Mouse (Mus musculus) embryonic facial prominence, embryonic 15.5 days (tissue): ENCODE data around the gene Mbtps2. TPM values are rescaled to one million over a fixed set of nuclear protein-coding genes. Genes with fewer than 3 reads are reported as not detected.
A peak's percentile ranks its signal among the peaks of the same experiment; 100 is the strongest.

ENCODE experiments used
- ATAC-seq: fragments of 200-750 bp; cut with Nextera tagmentation; 2 replicates; pipeline ENCODE4 v1.8.0; 2017; ENCODE audit warnings: low read depth, moderate TSS enrichment; ENCODE audit not compliant: insufficient number of reproducible peaks, low FRiP score, low TSS enrichment
- H3K27ac ChIP-seq: fragments of 300-500 bp; sonication (generic); replicated peaks from 2 replicates; pipeline ENCODE4 v1.5.1; 2015; ENCODE audit warnings: mild to moderate bottlenecking, inconsistent platforms
- H3K27me3 ChIP-seq: fragments of 300-500 bp; sonication (generic); 2 replicates; pipeline ENCODE4 v1.6.1; 2015; ENCODE audit warnings: inconsistent platforms
- H3K36me3 ChIP-seq: fragments of 300-500 bp; sonication (generic); 2 replicates; pipeline ENCODE4 v1.6.1; 2015; ENCODE audit warnings: mild to moderate bottlenecking, inconsistent platforms
- H3K4me1 ChIP-seq: fragments of 300-500 bp; sonication (generic); 2 replicates; pipeline ENCODE4 v1.6.1; 2015; ENCODE audit warnings: inconsistent platforms
- H3K4me2 ChIP-seq: fragments of 300-500 bp; sonication (generic); replicated peaks from 2 replicates; pipeline ENCODE4 v1.6.1; 2015; ENCODE audit warnings: mild to moderate bottlenecking, inconsistent platforms
- H3K4me3 ChIP-seq: fragments of 300-500 bp; sonication (generic); replicated peaks from 2 replicates; pipeline ENCODE4 v1.5.1; 2015; ENCODE audit warnings: mild to moderate bottlenecking, inconsistent platforms
- H3K9ac ChIP-seq: fragments of 300-500 bp; sonication (generic); 2 replicates; pipeline ENCODE4 v1.6.1; 2015; ENCODE audit warnings: inconsistent platforms
- H3K9me3 ChIP-seq: fragments of 300-500 bp; sonication (generic); replicated peaks from 2 replicates; pipeline ENCODE4 v1.6.1; 2016; ENCODE audit warnings: inconsistent platforms
- WGBS: fragments of 180-500 bp; shearing (Covaris S2); methylation state at CpG from one replicate; pipeline ENCODE4 v1.1.7; 2015; 5-methylcytosine and 5-hydroxymethylcytosine counted together
- polyA plus RNA-seq: library from polyadenylated mRNA; unstranded; fragments of >200 nt; fragmentation: Nextera tagmentation; extraction: Ambion mirVana; gene quantifications from 2 replicates; pipeline ENCODE4 v1.2.1, GENCODE M21; 2015

Mbtps2 gene
- polyA plus RNA-seq, 1 experiment from 2014 or later = 18.4 TPM

DNA sequence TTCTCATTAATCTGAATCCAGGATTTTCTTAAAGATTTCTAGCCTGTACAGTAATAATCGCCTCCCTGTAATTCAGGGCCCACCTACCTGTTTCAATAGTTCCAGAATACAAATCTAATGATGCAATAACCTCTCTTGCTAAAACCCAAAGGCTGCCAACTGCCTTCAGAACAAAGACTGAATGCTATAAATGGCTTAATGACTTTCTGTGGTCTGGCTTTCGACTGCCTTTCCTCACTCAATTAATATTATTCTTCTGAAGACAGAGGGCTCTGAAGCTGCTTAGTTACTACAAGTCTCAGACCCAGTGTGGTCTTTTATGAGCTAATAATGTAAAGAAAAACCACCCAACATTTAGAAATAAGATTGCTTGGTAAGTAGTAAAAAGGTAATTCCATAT is 96.6 kb downstream of the Mbtps2 start:
- no peak for ATAC-seq
- Histone ChIP-seq H3K4me1 (no peaks in the 10 kb centered on the region), H3K9ac (no peak overlapping the region), H3K36me3 (no peaks in the 10 kb centered on the region), H3K4me3 (no peak overlapping the region), H3K9me3 (no peaks in the 10 kb centered on the region), H3K27me3 (no peaks in the 10 kb centered on the region; the same call in 1 of the 2 replicates), H3K4me2 (no peak overlapping the region), H3K27ac (no peak overlapping the region)
- WGBS = 63% methylated on average over 2 of the region's 2 CpGs

DNA sequence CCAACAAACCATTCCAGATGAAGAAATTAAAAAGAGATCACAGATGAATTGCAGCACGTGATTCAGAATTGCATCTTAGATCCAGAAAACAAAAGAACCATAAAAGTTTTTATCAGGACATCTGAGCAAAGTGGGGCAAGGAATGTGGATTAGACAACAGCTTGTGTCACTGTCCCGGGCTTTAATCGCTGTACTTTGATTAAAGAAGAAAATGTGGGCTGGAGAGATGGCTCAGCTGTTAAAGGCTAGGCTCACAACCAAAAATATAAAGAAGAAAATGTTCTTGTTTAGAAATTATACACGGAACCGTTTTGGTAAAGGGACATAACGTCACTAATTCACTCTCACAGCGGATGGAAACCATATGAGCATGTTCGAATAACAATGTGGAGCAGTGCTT is 98.5 kb downstream of the Mbtps2 start:
- no peak overlapping the region for H3K9ac ChIP-seq
- H3K4me1 ChIP-seq = no peaks in the 10 kb centered on the region
- H3K9me3 ChIP-seq = no peaks in the 10 kb centered on the region
- H3K4me2 ChIP-seq = no peak overlapping the region
- no peaks in the 10 kb centered on the region for H3K36me3 ChIP-seq
- H3K27me3 ChIP-seq = no peaks in the 10 kb centered on the region; the same call in 1 of the 2 replicates
- no peak for ATAC-seq
- H3K4me3 ChIP-seq = no peak overlapping the region
- H3K27ac ChIP-seq = no peak overlapping the region
- 54% methylated on average over 8 of the region's 8 CpGs for whole genome bisulfite sequencing

DNA sequence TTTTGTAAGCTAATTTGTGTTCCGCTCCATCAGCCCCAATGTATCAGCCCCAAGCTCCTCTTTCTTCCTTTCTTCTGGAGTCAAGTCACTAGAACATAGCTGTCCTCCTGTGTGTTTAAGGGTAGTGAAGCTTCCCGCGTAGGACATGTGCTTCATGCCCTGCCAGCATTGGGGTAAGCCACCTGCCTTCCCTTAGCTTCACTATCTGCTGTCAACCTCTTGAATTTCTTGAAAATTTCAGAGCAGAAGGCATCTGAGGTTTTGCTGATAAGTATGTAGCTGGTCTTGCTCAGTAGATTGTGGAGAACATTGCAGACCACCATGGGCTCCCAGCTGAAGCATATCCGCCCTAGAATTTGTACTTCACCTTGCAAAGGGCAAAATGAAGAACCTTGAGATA is 105.4 kb downstream of the Mbtps2 start:
- Histone ChIP-seq H3K27me3 (no peaks in the 10 kb centered on the region), H3K36me3 (no peaks in the 10 kb centered on the region), H3K4me3 (no peak overlapping the region), H3K27ac (no peak overlapping the region), H3K4me2 (no peak overlapping the region), H3K9me3 (no peaks in the 10 kb centered on the region), H3K4me1 (no peaks in the 10 kb centered on the region), H3K9ac (no peak overlapping the region)
- WGBS = 88% methylated on average over 4 of the region's 4 CpGs
- ATAC-seq = no peak

DNA sequence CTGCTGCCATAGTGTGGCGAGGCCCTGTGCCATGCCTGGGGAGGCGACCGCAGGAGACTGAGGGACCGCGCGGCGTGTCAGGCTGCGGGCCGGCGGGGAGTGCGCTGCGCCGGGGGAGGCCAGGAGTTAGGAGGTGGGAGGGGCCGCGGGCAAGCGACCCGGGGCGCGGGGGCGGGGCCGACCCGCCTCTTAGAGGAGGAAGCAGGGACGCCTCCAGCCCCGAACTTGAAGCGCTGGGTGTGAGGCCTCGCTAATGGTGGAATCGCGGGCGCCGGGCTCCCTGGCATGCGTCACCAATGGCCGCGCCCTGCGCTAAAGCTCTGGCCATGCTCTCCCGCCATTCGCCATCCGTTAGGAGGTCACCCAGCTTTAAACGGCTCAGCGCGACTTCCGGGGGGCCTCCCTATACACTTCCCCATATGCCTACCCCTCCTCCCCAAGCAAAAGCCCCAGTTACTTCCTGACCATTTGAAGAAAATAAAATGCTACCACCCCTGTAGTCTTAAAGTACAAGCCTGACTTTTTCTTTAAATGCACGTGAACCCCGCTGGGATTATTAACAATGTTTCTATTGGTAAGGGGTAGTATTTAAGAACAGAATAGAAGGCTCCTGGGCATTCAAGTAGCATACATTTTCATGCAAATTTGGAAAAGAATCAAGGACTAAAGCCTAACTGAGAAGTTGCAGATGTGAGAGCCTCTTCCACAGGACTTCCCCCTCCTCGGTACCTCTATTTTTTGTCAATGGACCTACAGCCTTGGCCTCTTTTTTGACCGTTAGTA is 106.4 kb downstream of the Mbtps2 start, which contains the start of gene Sms:
Gene Sms, minus strand, starts transcription at position 344 of the 783 bp plus-strand sequence.
- Histone ChIP-seq H3K9ac (peak within 1 kb of the TSS; percentile 39), H3K36me3 (no peaks in the 10 kb centered on the region), H3K4me3 (peak within 1 kb of the TSS; percentile 58), H3K4me1 (no peaks in the 10 kb centered on the region), H3K27ac (peak within 1 kb of the TSS; percentile 74), H3K9me3 (no peaks in the 10 kb centered on the region), H3K4me2 (peak within 1 kb of the TSS; percentile 53), H3K27me3 (no peaks in the 10 kb centered on the region)
- peak; percentile 89 for ATAC-seq
- WGBS = 16% methylated on average over 44 of the region's 45 CpGs

DNA sequence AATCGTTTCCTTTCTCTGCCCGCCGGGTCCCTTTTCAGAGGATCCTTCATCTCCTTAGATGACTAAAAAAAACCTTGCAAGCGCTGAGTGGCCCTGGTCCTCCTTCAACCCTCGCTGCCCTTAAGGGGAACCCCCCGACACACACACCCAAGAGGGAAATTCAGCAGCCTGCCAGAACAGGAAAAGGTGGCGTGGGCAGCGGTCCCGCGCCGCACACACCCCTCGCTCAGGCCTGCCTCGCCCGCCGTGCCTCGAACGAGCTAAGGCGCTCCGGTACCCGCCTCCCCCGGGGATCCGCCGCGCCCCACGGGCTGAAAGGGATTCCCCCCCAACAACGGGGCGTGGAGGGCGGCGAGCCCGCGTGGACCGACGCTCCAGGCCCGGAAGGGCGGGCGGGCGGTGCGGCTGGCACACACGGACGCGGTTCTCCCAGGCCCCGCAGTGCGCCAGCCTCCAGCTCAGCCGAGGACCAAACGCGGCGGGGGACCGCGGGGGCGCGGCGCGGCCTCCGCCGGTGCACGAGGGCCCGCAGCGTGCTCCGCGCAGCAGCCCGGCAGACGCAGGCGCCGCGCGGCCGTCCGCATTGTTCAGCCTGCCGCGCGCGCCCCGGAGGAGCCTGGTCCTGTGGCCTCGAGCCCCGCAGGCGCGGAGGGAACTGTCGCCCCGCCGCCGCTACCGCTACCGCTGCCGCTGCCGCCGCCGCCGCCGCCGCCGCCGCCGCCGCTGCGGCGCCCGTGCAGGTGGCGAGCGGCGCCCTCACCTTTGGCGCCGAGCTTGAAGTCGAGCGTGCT is 107.2 kb downstream of the Mbtps2 start:
- 25% methylated on average over 84 of the region's 104 CpGs for WGBS
- Histone ChIP-seq H3K27ac (peak overlapping the region; percentile 74), H3K4me2 (peak overlapping the region; percentile 53), H3K4me3 (peak overlapping the region; percentile 58), H3K27me3 (no peaks in the 10 kb centered on the region), H3K9ac (peak overlapping the region; percentile 39), H3K4me1 (no peaks in the 10 kb centered on the region), H3K9me3 (no peaks in the 10 kb centered on the region), H3K36me3 (no peaks in the 10 kb centered on the region)
- ATAC-seq = peak; percentile 52; the same call in 1 of the 2 replicates

DNA sequence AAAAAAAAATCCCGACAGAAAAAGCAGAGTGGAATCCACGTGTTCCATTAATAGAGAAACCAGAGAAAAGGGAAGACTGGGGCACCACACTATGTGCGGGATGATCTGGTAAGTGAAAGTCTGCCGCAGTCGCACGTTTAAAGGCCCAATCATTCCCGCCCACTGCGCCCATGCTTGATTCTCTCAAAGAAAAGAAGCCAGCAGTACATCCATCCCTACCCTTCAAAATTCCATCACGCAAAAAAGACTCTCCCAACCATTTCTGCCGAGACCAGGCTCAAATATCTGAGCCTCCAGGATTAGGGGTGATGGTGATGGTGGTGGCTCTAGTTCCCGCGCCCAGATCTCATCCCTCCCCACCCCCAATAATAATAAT is 107.8 kb downstream of the Mbtps2 start:
- peak overlapping the region; percentile 53 for H3K4me2 ChIP-seq
- H3K4me1 ChIP-seq = no peaks in the 10 kb centered on the region
- H3K9ac ChIP-seq = 0 out of 2 replicates have a peak overlapping the region, but pooled peaks have one; percentile 39
- no peaks in the 10 kb centered on the region for H3K9me3 ChIP-seq
- H3K27me3 ChIP-seq = no peaks in the 10 kb centered on the region
- WGBS = 22% methylated on average over 12 of the region's 12 CpGs
- peak overlapping the region; percentile 58 for H3K4me3 ChIP-seq
- H3K36me3 ChIP-seq = no peaks in the 10 kb centered on the region
- no peak overlapping the region for H3K27ac ChIP-seq
- no peak for ATAC-seq

DNA sequence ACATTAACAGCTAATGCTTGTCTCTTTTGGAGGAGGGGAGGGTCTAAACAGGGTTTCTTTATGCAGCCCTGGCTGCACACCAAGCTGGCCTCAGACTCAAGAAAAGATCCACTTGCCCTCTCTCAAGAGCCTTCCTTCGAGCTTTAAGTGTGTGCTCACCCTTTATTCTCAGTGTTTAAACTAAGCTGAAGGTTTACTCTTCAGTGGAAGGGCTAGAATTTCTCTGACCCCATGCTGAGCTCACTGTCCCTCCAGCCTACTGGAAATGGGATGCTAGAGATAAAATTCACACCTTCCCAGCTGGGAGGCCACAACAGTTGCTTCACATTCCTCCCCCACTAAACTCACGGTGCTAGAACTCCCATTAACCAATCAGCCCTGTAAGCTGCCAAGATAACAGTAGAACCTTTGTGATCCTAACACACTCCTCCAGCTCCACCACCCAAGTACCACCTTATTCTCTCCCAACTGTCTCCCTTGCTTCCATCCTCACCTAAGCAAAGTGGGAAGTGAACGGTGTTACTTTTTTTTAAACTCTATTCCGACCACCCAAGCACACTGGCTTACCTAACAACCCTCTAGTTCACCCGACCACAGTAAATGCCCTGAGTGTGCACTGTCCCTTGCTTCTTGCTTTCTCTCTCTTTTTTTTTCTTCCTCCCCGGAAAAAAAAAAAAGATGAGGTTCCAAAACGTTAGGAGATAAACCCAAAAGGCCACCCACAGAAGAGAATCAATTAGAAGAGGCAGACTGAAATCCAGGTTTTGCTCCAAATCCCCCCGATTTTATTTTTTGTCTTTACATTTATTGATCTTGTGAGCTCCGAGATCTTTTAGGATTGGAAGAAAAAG is 108.4 kb downstream of the Mbtps2 start:
- Histone ChIP-seq H3K9me3 (no peaks in the 10 kb centered on the region), H3K27me3 (no peaks in the 10 kb centered on the region), H3K4me2 (peak overlapping the region; percentile 53), H3K4me1 (no peaks in the 10 kb centered on the region), H3K27ac (no peak overlapping the region), H3K9ac (no peak overlapping the region), H3K36me3 (no peaks in the 10 kb centered on the region), H3K4me3 (peak overlapping the region; percentile 58)
- WGBS = 23% methylated on average over 9 of the region's 9 CpGs
- no peak for ATAC-seq

DNA sequence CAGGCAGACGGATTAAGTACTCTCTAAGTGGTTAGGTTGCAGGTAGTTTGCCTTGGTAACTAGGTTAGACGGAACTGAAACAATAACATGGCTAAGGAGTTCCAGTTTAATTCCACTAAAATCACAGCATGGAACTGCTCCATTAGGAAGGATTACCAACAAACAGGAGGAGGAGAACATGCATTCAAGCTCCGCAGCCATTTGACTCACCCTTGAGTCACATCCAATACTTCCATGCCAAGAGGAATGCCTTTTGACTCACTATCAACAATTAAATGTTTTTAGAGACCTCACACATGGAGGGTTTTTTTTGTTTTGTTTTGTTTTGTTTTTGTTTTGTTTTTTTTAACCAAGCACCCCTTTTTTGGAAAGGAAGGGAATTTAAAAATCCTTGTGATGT is 109.7 kb downstream of the Mbtps2 start:
- Histone ChIP-seq H3K4me2 (no peak overlapping the region), H3K9ac (no peak overlapping the region), H3K4me3 (no peak overlapping the region), H3K36me3 (no peaks in the 10 kb centered on the region), H3K9me3 (no peaks in the 10 kb centered on the region), H3K4me1 (no peaks in the 10 kb centered on the region), H3K27me3 (no peaks in the 10 kb centered on the region), H3K27ac (no peak overlapping the region)
- WGBS = 84% methylated on average over 3 of the region's 3 CpGs
- ATAC-seq = no peak

DNA sequence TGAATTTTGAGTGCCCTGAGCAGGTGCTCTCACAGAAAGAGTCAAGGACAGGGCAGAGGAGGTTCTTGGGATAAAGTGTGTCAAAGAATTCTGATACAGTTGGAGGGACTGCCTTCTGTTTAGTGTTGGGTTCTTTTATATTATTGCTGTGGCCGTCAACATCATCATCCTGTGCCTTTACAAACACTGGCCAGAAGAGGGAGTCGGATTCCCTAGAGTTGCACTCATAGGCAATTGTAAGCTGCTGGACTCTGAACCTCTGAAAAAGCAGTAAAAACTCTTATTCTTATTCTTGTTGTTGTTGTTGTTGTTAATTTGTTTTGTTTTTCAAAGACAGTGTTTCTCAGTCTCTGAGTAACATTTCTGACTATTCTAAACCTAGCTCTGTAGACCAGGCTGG is 111.8 kb downstream of the Mbtps2 start:
- H3K4me1 ChIP-seq = no peaks in the 10 kb centered on the region
- H3K4me2 ChIP-seq = no peak overlapping the region
- H3K27ac ChIP-seq = no peak overlapping the region
- ATAC-seq = no peak
- 52% methylated on average over 2 of the region's 2 CpGs for WGBS
- no peaks in the 10 kb centered on the region for H3K36me3 ChIP-seq
- no peaks in the 10 kb centered on the region for H3K27me3 ChIP-seq
- no peak overlapping the region for H3K9ac ChIP-seq
- H3K9me3 ChIP-seq = no peaks in the 10 kb centered on the region
- H3K4me3 ChIP-seq = no peak overlapping the region
